Mouse (Mus musculus) hindbrain, embryonic 12.5 days (tissue): Measurements from ENCODE around the gene Prdm4. TPM values are rescaled to one million over a fixed set of nuclear protein-coding genes. Genes with fewer than 3 reads are reported as not detected.

ENCODE experiments used
- ATAC-seq: fragments of 200-750 bp; cut with Nextera tagmentation; 2 replicates; pipeline ENCODE4 v1.8.0; 2017; ENCODE audit warnings: moderate TSS enrichment; ENCODE audit not compliant: low FRiP score
- H3K27ac ChIP-seq: fragments of 300-500 bp; sonication (generic); 2 replicates; pipeline ENCODE4 v1.5.1; 2016; ENCODE audit warnings: mild to moderate bottlenecking
- H3K27me3 ChIP-seq: fragments of 300-500 bp; sonication (generic); 2 replicates; pipeline ENCODE4 v1.6.1; 2016; ENCODE audit warnings: mild to moderate bottlenecking
- H3K36me3 ChIP-seq: fragments of 300-500 bp; sonication (generic); 2 replicates; pipeline ENCODE4 v1.6.1; 2016; ENCODE audit warnings: mild to moderate bottlenecking
- H3K4me1 ChIP-seq: fragments of 300-500 bp; sonication (generic); 2 replicates; pipeline ENCODE4 v1.6.1; 2016
- H3K4me2 ChIP-seq: fragments of 300-500 bp; sonication (generic); replicated peaks from 2 replicates; pipeline ENCODE4 v1.6.1; 2016; ENCODE audit warnings: mild to moderate bottlenecking
- H3K4me3 ChIP-seq: fragments of 300-500 bp; sonication (generic); 2 replicates; pipeline ENCODE4 v1.5.1; 2016; ENCODE audit warnings: mild to moderate bottlenecking
- H3K9ac ChIP-seq: fragments of 300-500 bp; sonication (generic); 2 replicates; pipeline ENCODE4 v1.6.1; 2016; ENCODE audit warnings: mild to moderate bottlenecking, moderate library complexity
- H3K9me3 ChIP-seq: fragments of 300-500 bp; sonication (generic); replicated peaks from 2 replicates; pipeline ENCODE4 v1.6.1; 2016; ENCODE audit warnings: mild to moderate bottlenecking
- whole genome bisulfite sequencing: fragments of 180-500 bp; shearing (Covaris S2); methylation state at CpG from one replicate; pipeline ENCODE4 v1.1.7; 2016; 5-methylcytosine and 5-hydroxymethylcytosine counted together
- polyA plus RNA-seq: library from polyadenylated mRNA; unstranded; fragments of >200 nt; fragmentation: Nextera tagmentation; extraction: Ambion mirVana; gene quantifications from 2 replicates; pipeline ENCODE4 v1.2.1, GENCODE M21; 2016

Gene Prdm4
- 35.3 and 39.0 TPM in 2 replicates for polyA plus RNA-seq

DNA sequence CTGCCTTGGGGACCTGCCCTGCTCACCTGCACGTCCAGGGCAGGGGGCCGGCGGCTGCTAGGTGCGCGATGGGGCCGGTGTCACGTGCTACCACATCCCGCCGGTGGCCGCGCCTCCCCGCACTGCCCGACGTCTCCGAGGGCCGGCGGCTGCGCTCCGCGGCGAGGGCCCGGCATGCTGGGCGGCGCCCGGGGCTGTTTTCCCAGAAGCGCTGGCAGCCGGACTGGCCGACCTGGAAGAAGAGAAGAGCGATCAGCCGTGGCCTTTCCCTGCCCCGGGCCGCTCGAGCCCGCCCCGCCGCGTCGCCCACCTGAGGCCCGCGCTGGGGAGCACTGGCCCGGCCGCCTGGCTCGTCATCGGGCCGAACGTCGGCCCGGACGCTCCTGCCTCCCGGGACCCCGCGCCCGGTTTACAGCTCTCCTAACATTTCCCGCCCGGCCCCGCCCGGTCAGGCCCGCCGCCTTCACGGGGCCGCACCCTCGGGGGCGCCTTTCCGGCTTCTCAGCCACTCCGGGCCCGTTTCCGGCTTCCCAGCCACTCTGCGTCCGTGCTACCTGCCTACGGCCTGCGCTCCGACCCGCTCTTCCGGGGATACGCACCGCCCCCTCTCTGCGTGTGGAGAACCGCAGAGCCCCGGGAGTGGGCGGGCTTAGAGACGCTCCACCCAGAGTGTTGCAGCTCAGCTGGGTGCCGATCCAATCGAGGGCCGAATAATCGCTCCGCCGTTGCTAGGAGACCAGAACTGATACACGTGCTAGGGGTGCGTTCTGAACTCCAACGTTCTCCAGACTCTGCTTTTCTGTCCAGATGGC, at the start of gene Prdm4:
Prdm4 (minus strand) TSS at position 645 of the 812 bp plus-strand sequence.
- peak within 1 kb of the TSS; percentile 82 for H3K4me2 ChIP-seq
- peak within 1 kb of the TSS; percentile 90 for H3K9ac ChIP-seq
- WGBS: under 1% methylated on average over 90 of the region's 90 CpGs
- H3K9me3 ChIP-seq: no peaks in the 10 kb centered on the region
- H3K36me3 ChIP-seq: peaks cover 24% of the 10 kb centered on the region
- H3K4me1 ChIP-seq: peaks cover 16% of the 10 kb centered on the region
- H3K27ac ChIP-seq: peak within 1 kb of the TSS; percentile 88
- peak within 1 kb of the TSS; percentile 98 for H3K4me3 ChIP-seq
- peaks cover 5% of the 10 kb centered on the region; the same call in 1 of the 2 replicates for H3K27me3 ChIP-seq
- ATAC-seq: peak; percentile 99

DNA sequence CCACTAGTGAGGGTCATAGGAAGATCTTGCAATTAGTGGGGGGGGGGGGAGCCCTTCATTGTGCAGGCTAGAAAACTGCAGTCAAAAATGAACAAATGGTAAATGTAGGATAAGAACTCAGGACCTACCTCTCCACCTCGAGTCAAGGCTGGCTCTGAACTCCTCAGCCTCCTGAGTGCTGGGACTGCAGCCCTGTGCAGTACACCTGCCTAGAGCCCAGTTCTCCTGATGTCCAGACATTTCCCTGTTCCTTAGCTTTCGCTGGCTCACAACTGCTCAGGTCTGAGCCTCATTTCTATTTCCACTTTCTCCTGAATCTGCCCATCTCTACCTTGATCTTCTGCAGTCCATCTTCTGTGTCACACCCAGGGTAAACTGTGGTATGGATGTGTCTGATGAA, 49.5 kb upstream of the Prdm4 start:
- WGBS: 52% methylated on average over 2 of the region's 2 CpGs
- Histone ChIP-seq H3K4me1 (no peaks in the 10 kb centered on the region), H3K4me3 (no peak overlapping the region), H3K36me3 (no peaks in the 10 kb centered on the region), H3K9ac (no peak overlapping the region), H3K4me2 (no peak overlapping the region), H3K27me3 (no peaks in the 10 kb centered on the region), H3K27ac (no peak overlapping the region), H3K9me3 (no peaks in the 10 kb centered on the region)
- ATAC-seq: no peak

DNA sequence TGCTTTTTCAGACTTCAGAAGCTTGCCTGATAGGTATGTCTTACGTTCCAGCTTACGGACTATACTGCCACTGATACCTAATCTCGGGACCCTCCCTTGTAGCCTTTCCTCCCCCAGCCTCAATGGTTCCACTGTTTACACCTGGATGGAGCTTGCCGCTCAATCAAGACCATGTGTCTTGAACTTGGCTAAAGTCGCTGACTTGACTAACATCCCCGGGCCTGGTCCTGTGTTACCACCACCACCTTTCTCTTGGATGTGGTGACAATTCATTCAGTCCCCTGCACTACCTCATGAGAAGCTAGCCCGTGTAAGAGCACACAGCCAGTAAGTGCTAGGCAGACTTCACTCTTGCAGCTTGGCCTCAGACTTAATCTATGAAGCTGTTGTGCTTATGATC, 47.4 kb upstream of the Prdm4 start:
- Histone ChIP-seq H3K9me3 (no peaks in the 10 kb centered on the region), H3K4me1 (no peaks in the 10 kb centered on the region), H3K27ac (no peak overlapping the region), H3K4me2 (no peak overlapping the region), H3K9ac (no peak overlapping the region), H3K27me3 (no peaks in the 10 kb centered on the region), H3K36me3 (no peaks in the 10 kb centered on the region), H3K4me3 (no peak overlapping the region)
- no peak for ATAC-seq
- WGBS: 86% methylated on average over 7 of the region's 7 CpGs

- no peak for ATAC-seq
- H3K9me3 ChIP-seq: no peaks in the 10 kb centered on the region
- no peak overlapping the region for H3K4me3 ChIP-seq
- WGBS: 73% methylated on average over 9 of the region's 9 CpGs
- H3K27me3 ChIP-seq: no peaks in the 10 kb centered on the region
- no peaks in the 10 kb centered on the region for H3K36me3 ChIP-seq
- H3K27ac ChIP-seq: no peak overlapping the region
- H3K9ac ChIP-seq: no peak overlapping the region
- H3K4me2 ChIP-seq: no peak overlapping the region
- no peaks in the 10 kb centered on the region for H3K4me1 ChIP-seq
Measured at GRCm38 (mm10) chr10:85962897-85963296, 46.0 kb upstream of the Prdm4 start.

GRCm38 (mm10) chr10:85957464-85957950, 40.6 kb upstream of the Prdm4 start, which contains the start of gene Rtcb:
TSS of gene Rtcb (minus strand) at chr10:85957823.
- Histone ChIP-seq H3K4me3 (peak within 1 kb of the TSS; percentile 92), H3K27me3 (no peaks in the 10 kb centered on the region), H3K4me1 (peaks cover 8% of the 10 kb centered on the region), H3K36me3 (peaks cover 28% of the 10 kb centered on the region), H3K27ac (peak within 1 kb of the TSS; percentile 74), H3K9ac (peak within 1 kb of the TSS; percentile 93), H3K4me2 (peak within 1 kb of the TSS; percentile 92), H3K9me3 (no peaks in the 10 kb centered on the region)
- peak; percentile 93 for ATAC-seq
- WGBS: under 1% methylated on average over 38 of the region's 38 CpGs

DNA sequence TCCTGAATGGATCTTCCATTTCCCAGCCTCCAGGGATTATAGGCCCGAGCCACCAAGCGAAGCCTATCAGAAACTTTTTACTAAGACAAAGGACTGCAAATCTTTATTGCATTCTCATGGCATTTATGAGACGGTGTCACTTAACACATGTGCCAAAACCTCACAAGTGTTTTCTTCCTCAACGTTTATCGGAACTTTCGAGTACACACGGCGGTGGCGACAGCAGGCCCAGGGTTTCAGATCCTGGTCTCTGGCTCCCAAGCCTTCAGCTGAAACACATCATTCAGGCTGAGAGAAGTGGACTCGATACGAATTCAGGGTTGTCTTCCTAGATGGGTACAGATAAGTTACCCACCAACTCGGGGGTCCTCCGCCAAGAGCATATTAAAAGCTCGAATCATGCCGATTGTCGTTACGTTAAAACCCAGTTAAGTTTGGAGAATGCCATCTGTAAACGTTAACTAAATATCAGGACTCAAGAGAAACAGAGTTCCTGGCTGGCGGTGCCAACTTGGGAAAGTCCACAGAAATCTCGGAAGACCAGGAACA, 40.0 kb upstream of the Prdm4 start:
- H3K36me3 ChIP-seq: peaks cover 30% of the 10 kb centered on the region
- ATAC-seq: no peak
- peak overlapping the region; percentile 74 for H3K27ac ChIP-seq
- 4% methylated on average over 20 of the region's 20 CpGs for WGBS
- H3K4me3 ChIP-seq: peak overlapping the region; percentile 92
- peak overlapping the region; percentile 93 for H3K9ac ChIP-seq
- H3K4me1 ChIP-seq: peaks cover 8% of the 10 kb centered on the region
- peak overlapping the region; percentile 92 for H3K4me2 ChIP-seq
- H3K9me3 ChIP-seq: no peaks in the 10 kb centered on the region
- no peaks in the 10 kb centered on the region for H3K27me3 ChIP-seq

- Histone ChIP-seq H3K4me1 (peaks cover 8% of the 10 kb centered on the region), H3K4me2 (no peak overlapping the region), H3K36me3 (peaks cover 50% of the 10 kb centered on the region), H3K9ac (no peak overlapping the region), H3K27me3 (no peaks in the 10 kb centered on the region), H3K4me3 (no peak overlapping the region), H3K9me3 (no peaks in the 10 kb centered on the region), H3K27ac (no peak overlapping the region)
- no peak for ATAC-seq
- WGBS: 92% methylated on average over 2 of the region's 2 CpGs
Measured at GRCm38 (mm10) chr10:85954429-85954828, 37.5 kb upstream of the Prdm4 start.

DNA sequence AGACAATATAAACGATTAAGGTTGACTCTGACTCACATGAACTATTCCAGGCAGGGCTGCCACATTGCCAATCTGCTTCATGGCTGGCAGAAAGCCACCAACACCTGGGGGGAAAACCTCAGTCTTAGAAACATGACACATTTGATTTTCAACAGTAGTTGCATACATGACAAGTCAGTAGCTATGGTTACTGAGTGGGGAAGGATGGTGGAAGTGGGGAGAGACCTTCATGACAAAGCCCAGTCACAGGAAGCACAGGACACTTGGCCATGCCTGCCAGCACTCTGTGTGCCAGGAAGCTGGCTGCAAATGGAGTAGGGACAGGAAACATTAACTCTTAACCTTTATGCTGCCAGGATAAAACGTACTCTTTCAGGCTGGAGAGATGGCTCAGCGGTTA, 36.5 kb upstream of the Prdm4 start:
- no peak overlapping the region for H3K27ac ChIP-seq
- H3K9me3 ChIP-seq: no peaks in the 10 kb centered on the region
- 89% methylated on average over 3 of the region's 3 CpGs for WGBS

DNA sequence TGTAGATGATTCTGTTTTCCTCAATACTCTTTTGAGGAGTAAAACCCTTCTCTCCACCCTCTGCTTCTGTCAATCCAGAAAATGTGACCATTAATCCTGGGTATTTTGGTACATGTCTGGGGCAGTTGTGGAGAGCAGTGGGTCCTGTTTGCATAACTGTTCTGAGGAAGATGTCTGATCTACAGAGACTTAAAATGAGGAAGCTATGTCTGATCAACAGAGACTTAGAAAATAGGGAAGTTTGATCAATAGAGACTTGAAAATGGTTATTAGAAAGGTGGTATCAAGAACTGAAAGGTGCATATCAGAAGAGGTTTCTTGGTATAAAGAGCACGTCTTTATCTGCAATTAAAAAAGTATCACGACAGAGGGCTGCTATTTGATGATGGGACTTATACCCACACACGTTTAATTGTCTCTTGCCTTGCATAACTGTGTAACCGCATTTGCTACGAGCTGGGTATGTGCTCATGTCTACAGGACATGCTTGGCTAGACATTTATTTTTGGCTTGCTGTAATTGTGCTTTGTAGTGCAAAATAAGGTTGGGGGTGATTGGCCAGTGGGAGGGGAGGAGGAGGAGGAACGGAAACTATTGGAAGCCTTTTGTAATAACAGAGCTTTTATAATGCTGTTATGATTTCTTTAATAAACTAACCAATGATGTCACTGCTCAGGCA, 35.0 kb upstream of the Prdm4 start:
- H3K27ac ChIP-seq: no peak overlapping the region
- no peak overlapping the region for H3K4me3 ChIP-seq
- 90% methylated on average over 6 of the region's 6 CpGs for WGBS
- ATAC-seq: no peak
- H3K9ac ChIP-seq: no peak overlapping the region
- no peaks in the 10 kb centered on the region for H3K27me3 ChIP-seq
- no peaks in the 10 kb centered on the region for H3K9me3 ChIP-seq
- peaks cover 8% of the 10 kb centered on the region for H3K4me1 ChIP-seq
- no peak overlapping the region for H3K4me2 ChIP-seq
- H3K36me3 ChIP-seq: peaks cover 70% of the 10 kb centered on the region

More for the DNA sequence above, 36.5 kb upstream of the Prdm4 start:
- Histone ChIP-seq H3K27me3 (no peaks in the 10 kb centered on the region), H3K4me2 (no peak overlapping the region), H3K4me3 (no peak overlapping the region), H3K9ac (no peak overlapping the region), H3K4me1 (peaks cover 8% of the 10 kb centered on the region), H3K36me3 (peaks cover 61% of the 10 kb centered on the region)
- no peak for ATAC-seq

DNA sequence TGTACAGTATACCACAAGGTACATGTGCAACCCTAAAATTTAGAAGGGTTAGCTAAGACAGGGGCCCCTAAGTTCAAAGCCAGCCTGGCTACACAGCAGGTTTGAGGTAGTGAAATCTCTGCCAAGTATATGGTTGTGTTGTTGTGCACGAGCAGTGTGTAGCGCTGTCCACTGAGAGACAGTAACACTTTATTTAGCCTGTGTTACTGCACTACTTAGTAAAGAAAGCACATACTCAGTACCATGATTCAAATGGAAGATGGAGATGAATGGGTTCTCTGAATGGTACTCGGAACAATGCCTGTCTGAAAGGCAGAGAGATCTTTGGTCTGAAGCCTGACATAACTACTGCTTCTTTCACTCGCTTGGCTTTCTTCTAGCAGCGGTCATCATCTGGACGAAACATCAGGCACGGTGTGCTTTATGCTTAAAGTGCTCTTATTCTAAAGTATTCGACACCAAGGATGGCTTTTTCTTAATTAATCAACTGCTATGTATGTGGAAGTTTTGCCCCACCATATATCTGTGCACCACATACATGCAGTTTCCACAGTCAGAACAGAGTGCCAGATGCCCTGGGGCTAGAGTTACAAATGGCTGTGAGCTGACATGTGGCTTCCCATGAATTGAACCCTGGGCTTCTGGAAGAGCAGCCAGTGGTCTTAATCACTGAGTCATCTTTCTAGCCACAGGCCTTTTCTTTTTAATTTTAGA, 31.7 kb upstream of the Prdm4 start:
- Histone ChIP-seq H3K27me3 (no peaks in the 10 kb centered on the region), H3K36me3 (peaks cover 83% of the 10 kb centered on the region), H3K9me3 (no peaks in the 10 kb centered on the region), H3K4me2 (no peak overlapping the region), H3K4me3 (no peak overlapping the region), H3K4me1 (no peaks in the 10 kb centered on the region), H3K9ac (no peak overlapping the region), H3K27ac (no peak overlapping the region)
- 76% methylated on average over 8 of the region's 8 CpGs for WGBS
- ATAC-seq: no peak

DNA sequence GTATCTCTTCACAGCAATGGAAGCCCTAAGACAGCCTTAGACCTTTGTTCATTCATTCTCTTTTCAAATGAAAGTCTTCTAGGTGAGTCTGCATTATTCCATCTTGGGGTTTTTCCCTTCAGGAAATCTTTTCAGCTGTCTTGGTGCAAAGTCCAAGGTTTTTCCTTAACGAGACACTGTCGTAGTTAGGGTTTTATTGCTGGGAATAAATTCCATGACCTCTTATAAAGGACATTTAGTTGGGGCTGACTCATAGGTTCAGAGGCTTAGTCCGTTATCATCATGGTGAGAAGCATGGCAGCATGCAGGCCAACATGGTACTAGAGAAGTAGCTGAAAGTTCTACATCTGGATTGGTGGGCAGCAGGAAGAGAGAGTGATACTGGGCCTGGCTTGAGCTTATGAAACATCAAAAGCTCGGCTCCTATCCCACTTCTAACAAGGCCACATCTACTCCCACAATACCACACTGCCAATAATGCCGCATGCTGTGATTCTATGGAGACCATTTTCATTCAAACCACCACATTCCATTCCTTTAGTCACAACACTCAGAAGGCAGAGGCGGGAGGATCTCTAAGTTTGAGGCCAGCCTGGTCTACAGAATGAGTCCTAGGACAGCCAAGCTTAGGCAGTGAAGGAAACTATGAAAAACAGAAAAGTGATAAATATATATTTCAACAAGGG, 19.5 kb upstream of the Prdm4 start:
- Histone ChIP-seq H3K4me3 (no peak overlapping the region), H3K27ac (no peak overlapping the region), H3K9ac (no peak overlapping the region), H3K4me1 (no peaks in the 10 kb centered on the region), H3K9me3 (no peaks in the 10 kb centered on the region), H3K27me3 (no peaks in the 10 kb centered on the region), H3K36me3 (peaks cover 61% of the 10 kb centered on the region), H3K4me2 (no peak overlapping the region)
- no peak for ATAC-seq
- 94% methylated on average over 6 of the region's 6 CpGs for WGBS
